Mouse (Mus musculus) kidney, adult 2 months (tissue): ENCODE data around the gene Cldn18.

Source experiments
- CTCF ChIP-seq: fragments of 200-500 bp; conservative IDR thresholded peaks from 2 replicates; pipeline ENCODE4 v1.5.1; 2011; ENCODE audit warnings: low read depth, mild to moderate bottlenecking, control low read depth, low read length, moderate library complexity, mixed read lengths; ENCODE audit not compliant: insufficient read depth, insufficient read length
- POLR2A ChIP-seq: fragments of 200-500 bp; IDR thresholded peaks from one replicate; pipeline ENCODE4 v1.6.1; 2011; ENCODE audit warnings: low read depth, low read length, control low read depth

DNA sequence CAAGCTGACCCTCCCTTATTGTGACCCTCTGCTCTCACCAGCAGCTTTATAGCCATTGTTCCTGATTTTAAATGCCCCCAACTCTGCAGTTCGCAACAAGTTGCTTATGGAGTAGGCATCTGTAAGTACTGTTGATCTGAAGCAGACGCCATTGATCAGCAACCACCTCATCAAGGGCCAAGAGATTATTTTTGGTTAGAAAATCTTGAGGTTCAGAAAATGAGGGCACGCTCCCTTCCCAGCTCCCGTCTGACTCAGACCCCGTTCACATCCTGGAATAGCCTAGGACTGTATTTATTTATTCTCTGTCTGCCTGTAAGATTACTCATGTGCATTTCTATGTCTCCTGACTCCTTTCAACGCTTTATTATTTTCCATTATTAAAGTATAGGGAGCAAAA lies 71.7 kb downstream of the Cldn18 start:
- TF ChIP-seq POLR2A (no peak), CTCF (no peak)
